Mouse (Mus musculus): ENCODE measurements around the gene Olfm3. TPM values are rescaled to one million over a fixed set of nuclear protein-coding genes. Genes with fewer than 3 reads are reported as not detected.

The Olfm3 gene
- 4.2 and 6.8 TPM in 2 replicates for polyA plus RNA-seq (2015; fragmentation: Nextera tagmentation; extraction: Ambion mirVana)

- Histone ChIP-seq H3K9ac (replicated peaks; ENCODE audit: low read depth, low read length) (peak within 1 kb of the TSS; percentile 51), H3K4me3 (replicated peaks; ENCODE audit: low read length) (peak within 1 kb of the TSS; percentile 49), H3K4me2 (ENCODE audit: low read length) (peak within 1 kb of the TSS; percentile 67), H3K27ac (ENCODE audit: low read length) (no peak within 1 kb of the TSS), H3K27me3 (replicated peaks; ENCODE audit: control insufficient read depth, insufficient read depth, low read length) (no peaks in the 10 kb centered on the region), H3K4me1 (replicated peaks; ENCODE audit: control insufficient read depth, insufficient read depth, low read length) (peaks cover 7% of the 10 kb centered on the region; the same call in 1 of the 2 replicates), H3K36me3 (ENCODE audit: control insufficient read depth, insufficient read depth) (no peaks in the 10 kb centered on the region), H3K9me3 (ENCODE audit: control insufficient read depth, low read length) (no peaks in the 10 kb centered on the region)
- peak; percentile 86 for ATAC-seq
- WGBS: 1% methylated on average over 21 of the region's 21 CpGs
These were observed at the start of gene Olfm3 for GRCm38 (mm10) chr3:114903924-114904438. TSS of gene Olfm3 (plus strand) at chr3:114904078.

DNA sequence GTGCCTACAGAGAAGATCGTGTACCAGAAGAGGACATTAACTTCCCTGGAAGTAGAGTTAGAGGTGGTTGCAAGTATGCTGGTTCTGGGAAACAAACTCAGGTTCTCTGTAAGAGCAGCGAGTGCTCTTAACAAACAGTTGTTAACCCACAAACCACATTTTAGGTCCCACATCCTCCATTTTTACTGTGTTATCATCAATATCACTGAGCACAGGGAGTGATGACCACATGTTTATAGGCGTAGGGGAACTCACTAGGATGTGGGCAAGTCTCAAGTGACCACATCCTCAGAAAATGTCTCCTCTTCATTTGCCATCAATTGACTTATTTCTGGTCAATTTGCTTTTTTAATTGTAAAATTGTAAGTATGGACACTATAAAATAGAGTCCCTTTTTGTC is 14.1 kb upstream of the Olfm3 start:
- Histone ChIP-seq H3K9ac (replicated peaks; ENCODE audit: low read depth, low read length) (no peak overlapping the region), H3K27ac (ENCODE audit: low read length) (no peak overlapping the region), H3K27me3 (replicated peaks; ENCODE audit: control insufficient read depth, insufficient read depth, low read length) (no peaks in the 10 kb centered on the region), H3K4me2 (ENCODE audit: low read length) (no peak overlapping the region), H3K36me3 (ENCODE audit: control insufficient read depth, insufficient read depth) (no peaks in the 10 kb centered on the region), H3K9me3 (ENCODE audit: control insufficient read depth, low read length) (no peaks in the 10 kb centered on the region), H3K4me1 (replicated peaks; ENCODE audit: control insufficient read depth, insufficient read depth, low read length) (no peaks in the 10 kb centered on the region), H3K4me3 (replicated peaks; ENCODE audit: low read length) (no peak overlapping the region)
- 87% methylated on average over 3 of the region's 3 CpGs for WGBS
- ATAC-seq: no peak

DNA sequence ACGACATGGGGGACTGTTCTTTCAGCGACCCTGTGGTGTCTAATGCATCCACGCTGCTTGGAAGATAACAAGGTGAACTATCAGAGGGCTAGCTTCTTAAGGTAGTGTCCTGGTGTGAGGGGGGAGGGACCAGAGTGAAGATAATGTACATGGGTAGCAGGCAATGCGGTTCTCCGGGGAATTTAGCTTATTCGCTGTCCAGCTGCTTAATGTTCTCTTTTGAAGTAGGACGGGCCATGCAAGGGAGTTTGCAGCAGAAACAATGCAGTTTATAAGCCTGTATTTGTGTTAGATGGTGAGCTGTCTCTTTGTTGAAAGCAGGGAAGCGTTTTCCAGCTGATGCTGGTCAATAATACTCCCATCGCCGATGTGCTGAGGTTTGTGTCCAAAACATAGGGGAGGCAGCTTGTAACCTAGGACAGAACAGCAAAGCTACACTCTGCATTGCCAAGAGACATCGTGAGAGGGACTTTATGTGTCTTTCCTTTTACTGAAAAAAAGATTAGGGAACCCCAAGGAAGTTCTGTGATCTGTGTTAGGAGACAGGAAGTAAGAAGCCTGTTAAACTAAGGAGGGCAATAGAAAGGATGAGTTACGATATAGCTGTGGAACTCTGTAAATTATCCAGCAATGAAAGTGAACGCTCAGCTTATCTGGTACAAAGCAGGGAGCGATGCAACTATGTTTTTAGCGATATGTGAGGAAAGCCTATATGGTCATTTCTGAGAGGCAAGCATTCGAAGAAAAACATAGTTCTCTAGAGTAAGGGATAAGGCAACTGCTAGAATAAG is 950 bp downstream of the Olfm3 start:
- ATAC-seq: peak; percentile 59
- WGBS: 17% methylated on average over 16 of the region's 16 CpGs
- Histone ChIP-seq H3K27ac (ENCODE audit: low read length) (no peak overlapping the region), H3K27me3 (replicated peaks; ENCODE audit: control insufficient read depth, insufficient read depth, low read length) (no peaks in the 10 kb centered on the region), H3K36me3 (ENCODE audit: control insufficient read depth, insufficient read depth) (no peaks in the 10 kb centered on the region), H3K4me3 (replicated peaks; ENCODE audit: low read length) (peak overlapping the region; percentile 49), H3K4me1 (replicated peaks; ENCODE audit: control insufficient read depth, insufficient read depth, low read length) (peaks cover 7% of the 10 kb centered on the region; the same call in 1 of the 2 replicates), H3K4me2 (ENCODE audit: low read length) (peak overlapping the region; percentile 67), H3K9me3 (ENCODE audit: control insufficient read depth, low read length) (no peaks in the 10 kb centered on the region), H3K9ac (replicated peaks; ENCODE audit: low read depth, low read length) (peak overlapping the region; percentile 51)

DNA sequence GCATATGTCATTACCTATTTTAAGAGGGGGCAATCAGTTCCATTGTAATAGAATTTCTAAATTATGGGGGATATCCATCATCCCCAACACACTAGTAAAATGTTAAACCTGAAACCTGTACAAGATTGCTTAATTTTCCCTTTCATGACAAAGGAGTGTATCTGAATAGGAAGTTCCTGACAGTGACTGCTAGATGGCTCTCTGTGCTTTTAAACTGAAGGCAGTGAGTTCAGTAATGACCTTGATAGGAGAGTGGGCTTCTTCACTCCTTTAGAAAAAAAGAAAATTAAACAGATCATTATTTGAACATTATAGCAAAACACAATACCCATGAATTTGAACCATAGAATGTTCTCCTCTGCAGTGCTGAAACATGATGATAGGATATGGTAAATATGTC is 3.7 kb downstream of the Olfm3 start:
- Histone ChIP-seq H3K27ac (ENCODE audit: low read length) (no peak overlapping the region), H3K9me3 (ENCODE audit: control insufficient read depth, low read length) (no peaks in the 10 kb centered on the region), H3K27me3 (replicated peaks; ENCODE audit: control insufficient read depth, insufficient read depth, low read length) (no peaks in the 10 kb centered on the region), H3K4me3 (replicated peaks; ENCODE audit: low read length) (no peak overlapping the region), H3K9ac (replicated peaks; ENCODE audit: low read depth, low read length) (no peak overlapping the region), H3K4me2 (ENCODE audit: low read length) (no peak overlapping the region), H3K4me1 (replicated peaks; ENCODE audit: control insufficient read depth, insufficient read depth, low read length) (peaks cover 7% of the 10 kb centered on the region; the same call in 1 of the 2 replicates), H3K36me3 (ENCODE audit: control insufficient read depth, insufficient read depth) (no peaks in the 10 kb centered on the region)
- no peak for ATAC-seq

- no peak overlapping the region for H3K4me2 ChIP-seq (ENCODE audit: low read length)
- 91% methylated on average over 3 of the region's 3 CpGs for WGBS
- no peaks in the 10 kb centered on the region for H3K9me3 ChIP-seq (ENCODE audit: control insufficient read depth, low read length)
- ATAC-seq: no peak
- H3K27me3 ChIP-seq (replicated peaks; ENCODE audit: control insufficient read depth, insufficient read depth, low read length): no peaks in the 10 kb centered on the region
- no peak overlapping the region for H3K9ac ChIP-seq (replicated peaks; ENCODE audit: low read depth, low read length)
- H3K27ac ChIP-seq (ENCODE audit: low read length): no peak overlapping the region
- no peaks in the 10 kb centered on the region for H3K36me3 ChIP-seq (ENCODE audit: control insufficient read depth, insufficient read depth)
- H3K4me1 ChIP-seq (replicated peaks; ENCODE audit: control insufficient read depth, insufficient read depth, low read length): peaks cover 6% of the 10 kb centered on the region; the same call in 1 of the 2 replicates
- H3K4me3 ChIP-seq (replicated peaks; ENCODE audit: low read length): no peak overlapping the region
These were observed 5.0 kb downstream of the Olfm3 start for GRCm38 (mm10) chr3:114908846-114909245.

- H3K9me3 ChIP-seq (ENCODE audit: control insufficient read depth, low read length): no peaks in the 10 kb centered on the region
- no peak overlapping the region for H3K27ac ChIP-seq (ENCODE audit: low read length)
- H3K4me1 ChIP-seq (replicated peaks; ENCODE audit: control insufficient read depth, insufficient read depth, low read length): no peaks in the 10 kb centered on the region
- no peaks in the 10 kb centered on the region for H3K36me3 ChIP-seq (ENCODE audit: control insufficient read depth, insufficient read depth)
- H3K4me2 ChIP-seq (ENCODE audit: low read length): no peak overlapping the region
- WGBS: 93% methylated on average over 3 of the region's 3 CpGs
- no peaks in the 10 kb centered on the region for H3K27me3 ChIP-seq (replicated peaks; ENCODE audit: control insufficient read depth, insufficient read depth, low read length)
- no peak for ATAC-seq
- no peak overlapping the region for H3K4me3 ChIP-seq (replicated peaks; ENCODE audit: low read length)
- H3K9ac ChIP-seq (replicated peaks; ENCODE audit: low read depth, low read length): no peak overlapping the region
These were observed 16.2 kb downstream of the Olfm3 start for GRCm38 (mm10) chr3:114920102-114920501.

DNA sequence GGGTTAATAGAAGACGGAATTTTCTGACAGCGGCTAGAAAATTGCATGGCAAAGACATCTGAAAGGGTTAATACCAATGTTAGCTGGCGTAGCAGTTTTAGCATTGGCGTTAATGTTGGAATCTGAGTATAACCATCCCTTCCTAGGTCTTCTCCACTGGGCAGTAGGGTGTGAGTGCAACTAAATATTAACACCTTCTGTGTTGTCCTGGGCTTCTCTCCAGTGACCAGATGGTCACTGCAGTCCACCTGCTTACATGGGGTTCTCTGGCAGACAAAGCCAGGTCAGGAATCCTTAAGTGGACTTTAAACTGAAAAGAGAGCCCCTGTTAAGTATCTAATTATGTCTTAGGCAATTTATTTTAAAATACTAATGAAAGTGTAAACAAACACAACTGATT is 25.7 kb downstream of the Olfm3 start:
- Histone ChIP-seq H3K27me3 (replicated peaks; ENCODE audit: control insufficient read depth, insufficient read depth, low read length) (no peaks in the 10 kb centered on the region), H3K9me3 (ENCODE audit: control insufficient read depth, low read length) (no peaks in the 10 kb centered on the region), H3K9ac (replicated peaks; ENCODE audit: low read depth, low read length) (no peak overlapping the region), H3K36me3 (ENCODE audit: control insufficient read depth, insufficient read depth) (no peaks in the 10 kb centered on the region), H3K4me3 (replicated peaks; ENCODE audit: low read length) (no peak overlapping the region), H3K4me1 (replicated peaks; ENCODE audit: control insufficient read depth, insufficient read depth, low read length) (no peaks in the 10 kb centered on the region), H3K4me2 (ENCODE audit: low read length) (no peak overlapping the region), H3K27ac (ENCODE audit: low read length) (no peak overlapping the region)
- no peak for ATAC-seq
- WGBS: 76% methylated on average over 4 of the region's 4 CpGs

DNA sequence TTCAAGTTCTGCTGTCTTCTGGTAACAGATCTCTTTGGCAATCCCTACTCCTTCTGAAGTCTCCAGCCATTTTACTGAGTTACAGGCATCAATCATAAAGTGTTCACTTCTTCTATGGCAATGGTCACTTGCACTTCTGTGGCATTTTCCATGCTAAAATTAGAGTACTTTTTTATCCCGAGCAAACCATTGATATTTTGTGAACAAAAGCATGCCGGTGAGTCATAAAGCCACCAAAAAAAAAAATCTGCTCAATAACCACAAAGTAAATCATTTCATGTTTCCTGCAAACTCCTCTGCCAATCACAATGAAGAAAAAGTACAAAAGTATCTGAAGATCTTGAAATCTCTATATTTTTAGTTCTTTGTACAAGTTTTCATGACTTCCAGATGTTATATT is 26.5 kb downstream of the Olfm3 start:
- no peak overlapping the region for H3K9ac ChIP-seq (replicated peaks; ENCODE audit: low read depth, low read length)
- H3K36me3 ChIP-seq (ENCODE audit: control insufficient read depth, insufficient read depth): no peaks in the 10 kb centered on the region
- WGBS: 77% methylated on average over 2 of the region's 2 CpGs
- no peak overlapping the region for H3K27ac ChIP-seq (ENCODE audit: low read length)
- no peaks in the 10 kb centered on the region for H3K9me3 ChIP-seq (ENCODE audit: control insufficient read depth, low read length)
- H3K27me3 ChIP-seq (replicated peaks; ENCODE audit: control insufficient read depth, insufficient read depth, low read length): no peaks in the 10 kb centered on the region
- no peak for ATAC-seq
- H3K4me1 ChIP-seq (replicated peaks; ENCODE audit: control insufficient read depth, insufficient read depth, low read length): no peaks in the 10 kb centered on the region
- H3K4me3 ChIP-seq (replicated peaks; ENCODE audit: low read length): no peak overlapping the region
- no peak overlapping the region for H3K4me2 ChIP-seq (ENCODE audit: low read length)

DNA sequence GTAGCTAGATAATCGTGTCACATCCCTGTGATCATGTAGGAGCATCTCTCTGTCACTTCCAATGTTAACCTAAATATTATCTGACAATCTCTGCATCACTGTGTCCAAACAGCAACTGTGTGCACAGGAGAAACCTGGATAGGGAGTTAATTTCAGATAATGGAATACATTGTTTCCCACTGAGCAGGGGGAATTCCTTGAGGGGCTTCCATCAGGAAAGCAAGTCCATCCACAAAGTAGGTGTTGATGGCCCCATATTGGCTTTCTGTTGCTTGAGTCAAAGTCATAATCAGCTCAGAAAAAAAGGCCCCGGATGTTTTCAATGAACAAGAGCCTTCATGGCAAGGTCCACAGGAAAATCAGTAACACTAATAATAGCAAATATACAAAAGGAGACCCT is 26.9 kb downstream of the Olfm3 start:
- no peak overlapping the region for H3K27ac ChIP-seq (ENCODE audit: low read length)
- no peak overlapping the region for H3K4me3 ChIP-seq (replicated peaks; ENCODE audit: low read length)
- H3K9me3 ChIP-seq (ENCODE audit: control insufficient read depth, low read length): no peaks in the 10 kb centered on the region
- H3K4me2 ChIP-seq (ENCODE audit: low read length): no peak overlapping the region
- no peaks in the 10 kb centered on the region for H3K27me3 ChIP-seq (replicated peaks; ENCODE audit: control insufficient read depth, insufficient read depth, low read length)
- no peaks in the 10 kb centered on the region for H3K4me1 ChIP-seq (replicated peaks; ENCODE audit: control insufficient read depth, insufficient read depth, low read length)
- ATAC-seq: no peak
- 85% methylated on average over 2 of the region's 2 CpGs for WGBS
- no peaks in the 10 kb centered on the region for H3K36me3 ChIP-seq (ENCODE audit: control insufficient read depth, insufficient read depth)
- no peak overlapping the region for H3K9ac ChIP-seq (replicated peaks; ENCODE audit: low read depth, low read length)

Data from forebrain, embryonic 16.5 days (tissue).